Mouse (Mus musculus): ENCODE measurements around the gene Runx2. TPM values are rescaled to one million over a fixed set of nuclear protein-coding genes. Genes with fewer than 3 reads are reported as not detected.

The Runx2 gene
- polyA plus RNA-seq, 1 experiment from 2014 or later, result 0.89 TPM

DNA sequence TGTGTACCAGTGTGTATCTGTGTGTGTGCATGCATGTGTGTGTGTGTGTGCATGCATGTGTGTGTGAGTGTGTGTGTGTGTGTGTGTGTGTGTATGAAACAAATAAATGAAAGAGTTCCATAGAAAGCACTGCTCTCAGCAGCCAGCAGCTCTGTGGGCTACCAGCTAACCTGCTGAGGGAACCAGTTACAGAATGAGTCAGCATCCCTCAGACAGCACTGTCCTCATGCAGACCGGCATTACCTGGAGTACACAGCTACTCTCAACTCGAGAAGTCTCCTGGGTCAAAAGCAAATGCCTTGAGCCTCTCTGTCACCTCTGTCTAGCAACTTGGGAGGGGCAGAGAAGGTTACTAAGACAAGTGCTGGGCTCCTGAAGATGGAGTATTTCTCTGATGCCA is 86.1 kb downstream of the Runx2 start:
- WGBS, result 38% methylated on average over 2 of the region's 2 CpGs
- ATAC-seq (ENCODE audit: insufficient read depth, low FRiP score), result no peak

GRCm38 (mm10) chr17:44727675-44728074 is 86.9 kb downstream of the Runx2 start:
- ATAC-seq (ENCODE audit: insufficient read depth, low FRiP score), result no peak
- H3K27me3 ChIP-seq (ENCODE audit: control insufficient read depth, insufficient read depth, low read length), result peaks cover 3% of the 10 kb centered on the region; the same call in 1 of the 2 replicates
- no peak overlapping the region for H3K4me3 ChIP-seq (replicated peaks; ENCODE audit: low read length)
- H3K4me1 ChIP-seq (ENCODE audit: control insufficient read depth, insufficient read depth, low read length), result no peaks in the 10 kb centered on the region
- no peak overlapping the region for H3K4me2 ChIP-seq (ENCODE audit: low read depth, low read length)
- no peaks in the 10 kb centered on the region for H3K36me3 ChIP-seq (ENCODE audit: control insufficient read depth, insufficient read depth, low read length)
- no peaks in the 10 kb centered on the region for H3K9me3 ChIP-seq (replicated peaks; ENCODE audit: control insufficient read depth, low read length)
- no peak overlapping the region for H3K27ac ChIP-seq (ENCODE audit: low read length)
- no peak overlapping the region for H3K9ac ChIP-seq (ENCODE audit: low read length)

More for the DNA sequence above, 86.1 kb downstream of the Runx2 start:
- Histone ChIP-seq H3K9me3 (replicated peaks; ENCODE audit: control insufficient read depth, low read length) (no peaks in the 10 kb centered on the region), H3K27me3 (ENCODE audit: control insufficient read depth, insufficient read depth, low read length) (peaks cover 6% of the 10 kb centered on the region), H3K27ac (ENCODE audit: low read length) (no peak overlapping the region), H3K4me2 (ENCODE audit: low read depth, low read length) (no peak overlapping the region), H3K4me1 (ENCODE audit: control insufficient read depth, insufficient read depth, low read length) (no peaks in the 10 kb centered on the region), H3K36me3 (ENCODE audit: control insufficient read depth, insufficient read depth, low read length) (no peaks in the 10 kb centered on the region), H3K9ac (ENCODE audit: low read length) (no peak overlapping the region), H3K4me3 (replicated peaks; ENCODE audit: low read length) (no peak overlapping the region)

GRCm38 (mm10) chr17:44724805-44725480 is 89.7 kb downstream of the Runx2 start:
- no peaks in the 10 kb centered on the region for H3K9me3 ChIP-seq (replicated peaks; ENCODE audit: control insufficient read depth, low read length)
- H3K4me3 ChIP-seq (replicated peaks; ENCODE audit: low read length), result no peak overlapping the region
- H3K36me3 ChIP-seq (ENCODE audit: control insufficient read depth, insufficient read depth, low read length), result no peaks in the 10 kb centered on the region
- ATAC-seq (ENCODE audit: insufficient read depth, low FRiP score), result no peak
- no peaks in the 10 kb centered on the region for H3K4me1 ChIP-seq (ENCODE audit: control insufficient read depth, insufficient read depth, low read length)
- 90% methylated on average over 16 of the region's 16 CpGs for WGBS
- no peak overlapping the region for H3K27ac ChIP-seq (ENCODE audit: low read length)
- no peak overlapping the region for H3K9ac ChIP-seq (ENCODE audit: low read length)
- H3K4me2 ChIP-seq (ENCODE audit: low read depth, low read length), result no peak overlapping the region
- no peaks in the 10 kb centered on the region for H3K27me3 ChIP-seq (ENCODE audit: control insufficient read depth, insufficient read depth, low read length)

- H3K36me3 ChIP-seq (ENCODE audit: control insufficient read depth, insufficient read depth, low read length), result no peaks in the 10 kb centered on the region
- 81% methylated on average over 11 of the region's 11 CpGs for WGBS
- H3K9ac ChIP-seq (ENCODE audit: low read length), result no peak overlapping the region
- no peaks in the 10 kb centered on the region for H3K9me3 ChIP-seq (replicated peaks; ENCODE audit: control insufficient read depth, low read length)
- H3K4me3 ChIP-seq (replicated peaks; ENCODE audit: low read length), result no peak overlapping the region
- H3K4me2 ChIP-seq (ENCODE audit: low read depth, low read length), result no peak overlapping the region
- no peaks in the 10 kb centered on the region for H3K27me3 ChIP-seq (ENCODE audit: control insufficient read depth, insufficient read depth, low read length)
- no peak overlapping the region for H3K27ac ChIP-seq (ENCODE audit: low read length)
- ATAC-seq (ENCODE audit: insufficient read depth, low FRiP score), result no peak
- no peaks in the 10 kb centered on the region for H3K4me1 ChIP-seq (ENCODE audit: control insufficient read depth, insufficient read depth, low read length)
These were observed 90.3 kb downstream of the Runx2 start for GRCm38 (mm10) chr17:44724255-44724654.

GRCm38 (mm10) chr17:44722103-44722792 is 92.3 kb downstream of the Runx2 start:
- ATAC-seq (ENCODE audit: insufficient read depth, low FRiP score), result no peak
- Histone ChIP-seq H3K4me1 (ENCODE audit: control insufficient read depth, insufficient read depth, low read length) (no peaks in the 10 kb centered on the region), H3K27me3 (ENCODE audit: control insufficient read depth, insufficient read depth, low read length) (no peaks in the 10 kb centered on the region), H3K4me2 (ENCODE audit: low read depth, low read length) (no peak overlapping the region), H3K9ac (ENCODE audit: low read length) (no peak overlapping the region), H3K9me3 (replicated peaks; ENCODE audit: control insufficient read depth, low read length) (no peaks in the 10 kb centered on the region), H3K4me3 (replicated peaks; ENCODE audit: low read length) (no peak overlapping the region), H3K27ac (ENCODE audit: low read length) (no peak overlapping the region), H3K36me3 (ENCODE audit: control insufficient read depth, insufficient read depth, low read length) (no peaks in the 10 kb centered on the region)
- WGBS, result 36% methylated on average over 8 of the region's 8 CpGs

DNA sequence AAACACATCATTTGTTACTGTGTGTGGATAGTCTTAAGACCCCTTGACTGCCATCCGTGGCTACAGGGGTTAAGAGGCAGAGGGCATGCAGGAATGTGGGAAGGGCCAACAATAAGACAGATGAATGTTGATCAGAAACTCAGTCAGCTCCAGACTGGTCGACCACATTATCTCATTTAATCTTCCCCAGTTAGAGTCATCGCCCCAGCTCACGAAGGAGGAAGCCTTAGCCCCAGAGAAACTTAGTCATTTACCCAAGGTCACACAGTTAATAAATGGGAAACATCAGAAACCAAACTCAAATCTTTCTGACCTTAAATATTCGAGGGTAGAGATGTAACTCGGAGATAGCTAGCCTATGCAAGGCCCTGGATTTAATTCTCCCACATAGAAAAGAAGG is 96.0 kb downstream of the Runx2 start:
- Histone ChIP-seq H3K27me3 (ENCODE audit: control insufficient read depth, insufficient read depth, low read length) (no peaks in the 10 kb centered on the region), H3K9me3 (replicated peaks; ENCODE audit: control insufficient read depth, low read length) (no peaks in the 10 kb centered on the region), H3K4me2 (ENCODE audit: low read depth, low read length) (no peak overlapping the region), H3K27ac (ENCODE audit: low read length) (no peak overlapping the region), H3K36me3 (ENCODE audit: control insufficient read depth, insufficient read depth, low read length) (no peaks in the 10 kb centered on the region), H3K9ac (ENCODE audit: low read length) (no peak overlapping the region), H3K4me3 (replicated peaks; ENCODE audit: low read length) (no peak overlapping the region), H3K4me1 (ENCODE audit: control insufficient read depth, insufficient read depth, low read length) (no peaks in the 10 kb centered on the region)
- ATAC-seq (ENCODE audit: insufficient read depth, low FRiP score), result no peak
- 49% methylated on average over 6 of the region's 6 CpGs for WGBS

DNA sequence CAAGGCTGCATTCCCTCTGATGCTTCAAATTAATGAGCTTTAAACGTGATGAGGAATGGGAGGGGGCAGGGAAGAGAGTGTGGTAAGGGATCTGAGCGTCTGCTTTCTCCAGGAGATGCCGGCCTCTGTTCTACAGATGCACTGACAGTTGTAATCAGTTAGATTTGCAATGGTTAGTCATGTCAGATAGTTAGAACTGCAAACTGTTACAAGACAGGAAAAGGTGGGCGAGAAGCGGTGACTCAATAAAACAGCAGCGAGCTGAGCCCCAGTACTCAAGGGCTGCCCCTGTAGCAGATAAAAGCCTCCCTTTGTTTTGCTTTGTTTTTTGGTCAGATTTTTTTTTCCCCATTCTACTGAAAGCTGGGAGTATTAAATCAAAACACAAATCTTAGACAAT is 96.6 kb downstream of the Runx2 start:
- Histone ChIP-seq H3K4me2 (ENCODE audit: low read depth, low read length) (no peak overlapping the region), H3K27ac (ENCODE audit: low read length) (no peak overlapping the region), H3K27me3 (ENCODE audit: control insufficient read depth, insufficient read depth, low read length) (no peaks in the 10 kb centered on the region), H3K4me3 (replicated peaks; ENCODE audit: low read length) (no peak overlapping the region), H3K9me3 (replicated peaks; ENCODE audit: control insufficient read depth, low read length) (no peaks in the 10 kb centered on the region), H3K4me1 (ENCODE audit: control insufficient read depth, insufficient read depth, low read length) (no peaks in the 10 kb centered on the region), H3K9ac (ENCODE audit: low read length) (no peak overlapping the region), H3K36me3 (ENCODE audit: control insufficient read depth, insufficient read depth, low read length) (no peaks in the 10 kb centered on the region)
- ATAC-seq (ENCODE audit: insufficient read depth, low FRiP score), result no peak
- 40% methylated on average over 6 of the region's 6 CpGs for WGBS

DNA sequence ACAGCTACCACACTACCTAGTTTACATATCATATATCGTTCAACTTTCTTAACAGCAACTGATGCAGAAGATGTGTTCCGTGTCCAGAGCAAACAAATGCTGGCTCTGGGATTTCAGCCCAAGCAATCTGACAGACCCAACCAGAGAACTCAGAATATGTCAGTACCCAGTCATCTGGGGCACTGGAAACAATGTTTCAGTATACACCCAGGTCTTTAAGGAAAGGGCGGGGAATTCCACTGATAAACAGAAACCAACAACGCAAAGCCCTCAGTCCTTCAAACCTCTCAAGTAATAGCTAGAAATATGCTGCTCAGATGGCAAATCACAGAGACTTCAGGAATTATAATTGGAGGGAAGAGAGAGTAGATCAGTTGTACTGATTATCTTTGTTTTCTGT is 100.5 kb downstream of the Runx2 start:
- no peak overlapping the region for H3K4me2 ChIP-seq (ENCODE audit: low read depth, low read length)
- no peak for ATAC-seq (ENCODE audit: insufficient read depth, low FRiP score)
- H3K4me3 ChIP-seq (replicated peaks; ENCODE audit: low read length), result no peak overlapping the region
- 79% methylated on average over 4 of the region's 4 CpGs for WGBS
- no peaks in the 10 kb centered on the region for H3K27me3 ChIP-seq (ENCODE audit: control insufficient read depth, insufficient read depth, low read length)
- no peak overlapping the region for H3K9ac ChIP-seq (ENCODE audit: low read length)
- H3K27ac ChIP-seq (ENCODE audit: low read length), result no peak overlapping the region
- H3K4me1 ChIP-seq (ENCODE audit: control insufficient read depth, insufficient read depth, low read length), result peaks cover 17% of the 10 kb centered on the region
- no peaks in the 10 kb centered on the region for H3K9me3 ChIP-seq (replicated peaks; ENCODE audit: control insufficient read depth, low read length)
- no peaks in the 10 kb centered on the region for H3K36me3 ChIP-seq (ENCODE audit: control insufficient read depth, insufficient read depth, low read length)

GRCm38 (mm10) chr17:44713404-44713803 is 101.2 kb downstream of the Runx2 start:
- no peaks in the 10 kb centered on the region for H3K36me3 ChIP-seq (ENCODE audit: control insufficient read depth, insufficient read depth, low read length)
- no peak for ATAC-seq (ENCODE audit: insufficient read depth, low FRiP score)

More at GRCm38 (mm10) chr17:44713404-44713803, 101.2 kb downstream of the Runx2 start:
- no peaks in the 10 kb centered on the region for H3K27me3 ChIP-seq (ENCODE audit: control insufficient read depth, insufficient read depth, low read length)
- H3K4me3 ChIP-seq (replicated peaks; ENCODE audit: low read length), result no peak overlapping the region
- no peak overlapping the region for H3K9ac ChIP-seq (ENCODE audit: low read length)
- whole genome bisulfite sequencing, result 70% methylated on average over 8 of the region's 8 CpGs
- no peaks in the 10 kb centered on the region for H3K9me3 ChIP-seq (replicated peaks; ENCODE audit: control insufficient read depth, low read length)
- H3K4me1 ChIP-seq (ENCODE audit: control insufficient read depth, insufficient read depth, low read length), result peaks cover 17% of the 10 kb centered on the region
- H3K27ac ChIP-seq (ENCODE audit: low read length), result no peak overlapping the region
- no peak overlapping the region for H3K4me2 ChIP-seq (ENCODE audit: low read depth, low read length)
